Mouse (Mus musculus) myocyte (in vitro differentiated cells): ENCODE measurements around the gene Igsf3. TPM values are rescaled to one million over a fixed set of nuclear protein-coding genes. Genes with fewer than 3 reads are reported as not detected.

Experiments used
- H3K27me3 ChIP-seq: one replicate; pipeline ENCODE4 v1.6.1; 2011; ENCODE audit not compliant: control insufficient read depth, insufficient read depth, insufficient read length
- H3K36me3 ChIP-seq: one replicate; pipeline ENCODE4 v1.6.1; 2011; ENCODE audit not compliant: control insufficient read depth, insufficient read depth
- H3K4me2 ChIP-seq: one replicate; pipeline ENCODE4 v1.6.1; 2011; ENCODE audit warnings: low read depth, control low read depth
- H3K4me3 ChIP-seq: one replicate; pipeline ENCODE4 v1.5.1; 2011; ENCODE audit warnings: mild to moderate bottlenecking, control low read depth, moderate library complexity
- H3K79me2 ChIP-seq: one replicate; pipeline ENCODE4 v1.6.1; 2011; ENCODE audit not compliant: control insufficient read depth, insufficient read depth
- H3ac ChIP-seq: one replicate; pipeline ENCODE4 v1.6.1; 2011; ENCODE audit not compliant: control insufficient read depth, insufficient read length
- CEBPB ChIP-seq: IDR thresholded peaks from 2 replicates; pipeline ENCODE4 v1.6.1; 2011; ENCODE audit warnings: mild to moderate bottlenecking, moderate library complexity; ENCODE audit not compliant: poor library complexity, insufficient read depth, severe bottlenecking
- E2F4 ChIP-seq: IDR thresholded peaks from one replicate; pipeline ENCODE4 v1.6.1; 2011; ENCODE audit warnings: mild to moderate bottlenecking, control low read depth, moderate library complexity; ENCODE audit not compliant: insufficient read depth
- MAX ChIP-seq: IDR thresholded peaks from one replicate; pipeline ENCODE4 v1.6.1; 2011; ENCODE audit warnings: low read depth, mild to moderate bottlenecking, control low read depth
- MYOD1 ChIP-seq, 3 experiments: IDR thresholded peaks; one replicate each; pipeline ENCODE4 v1.6.1; 2011; ENCODE audit warnings: control low read depth in 2 of 3, low read depth in 2 of 3, mild to moderate bottlenecking in 2 of 3, moderate library complexity in 1 of 3; ENCODE audit not compliant: insufficient read length in 2 of 3, control insufficient read depth in 1 of 3
- MYOG ChIP-seq, 3 experiments: IDR thresholded peaks; one replicate each; pipeline ENCODE4 v1.6.1; 2011; ENCODE audit warnings: control low read depth in 2 of 3, low read depth in 2 of 3, mild to moderate bottlenecking in 2 of 3; ENCODE audit not compliant: insufficient read length in 2 of 3, control insufficient read depth in 1 of 3, insufficient read depth in 1 of 3
- POLR2A ChIP-seq: IDR thresholded peaks from one replicate; pipeline ENCODE4 v1.6.1; 2011; ENCODE audit warnings: low read depth, mild to moderate bottlenecking, control low read depth, moderate library complexity; ENCODE audit not compliant: insufficient read length
- POLR2AphosphoS2 ChIP-seq: IDR thresholded peaks from one replicate; pipeline ENCODE4 v1.6.1; 2011; ENCODE audit warnings: low read depth, control low read depth; ENCODE audit not compliant: insufficient read length
- REST ChIP-seq: IDR thresholded peaks from one replicate; pipeline ENCODE4 v1.6.1; 2011; ENCODE audit warnings: mild to moderate bottlenecking, control low read depth, moderate library complexity; ENCODE audit not compliant: insufficient read depth, insufficient read length
- SRF ChIP-seq: IDR thresholded peaks from one replicate; pipeline ENCODE4 v1.6.1; 2011; ENCODE audit warnings: low read depth; ENCODE audit not compliant: control insufficient read depth, insufficient read length
- TCF12 ChIP-seq: IDR thresholded peaks from one replicate; pipeline ENCODE4 v1.6.1; 2011; ENCODE audit warnings: mild to moderate bottlenecking, control low read depth; ENCODE audit not compliant: poor library complexity, insufficient read depth, severe bottlenecking
- TCF3 ChIP-seq: IDR thresholded peaks from one replicate; pipeline ENCODE4 v1.6.1; 2011; ENCODE audit warnings: low read depth, control low read depth; ENCODE audit not compliant: insufficient read length
- USF1 ChIP-seq: IDR thresholded peaks from one replicate; pipeline ENCODE4 v1.6.1; 2011; ENCODE audit warnings: low read depth, mild to moderate bottlenecking, control low read depth, moderate library complexity
- polyA plus RNA-seq: library from polyadenylated mRNA; unstranded; fragments of >200 nt; fragmentation: generic; extraction: Trizol; gene quantifications from one replicate; pipeline ENCODE4 v1.2.1, GENCODE M21; 2012; ENCODE audit warnings: missing spikeins

Gene Igsf3
- polyA plus RNA-seq, 1 experiment, result 8.9 TPM

DNA sequence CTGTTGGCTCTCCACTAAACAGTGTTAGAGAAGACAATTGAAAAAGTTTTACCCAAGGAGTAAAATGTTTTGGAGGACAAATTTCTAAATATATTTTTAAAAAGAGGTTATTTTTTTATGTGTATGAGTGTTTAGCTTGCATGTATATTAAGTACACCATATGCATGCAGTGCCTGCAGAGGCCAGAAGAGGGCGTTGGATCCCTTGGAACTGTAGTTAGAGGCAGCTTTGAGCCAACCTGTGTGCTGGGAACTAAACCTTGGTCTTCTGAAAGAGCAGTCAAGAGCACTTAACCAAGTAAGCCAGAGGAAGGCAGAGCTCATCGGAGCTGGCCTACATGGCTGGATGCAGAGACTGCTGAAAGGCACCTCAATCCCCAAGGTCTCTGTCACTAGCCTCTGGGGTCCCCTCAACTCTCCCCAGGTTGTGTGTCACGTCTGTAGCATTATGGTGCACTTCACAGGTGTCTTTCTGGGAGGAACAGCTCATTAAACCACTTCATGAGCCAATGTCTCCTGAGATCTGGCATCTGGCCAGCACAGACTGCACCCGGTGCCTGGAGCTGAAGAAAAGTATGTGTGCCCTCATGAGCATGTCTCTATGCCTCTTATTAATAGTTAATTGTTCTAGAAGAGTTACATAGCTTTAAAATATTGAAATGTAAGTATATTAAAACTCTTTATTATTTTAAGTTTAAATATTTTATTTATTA lies 109.3 kb downstream of the Igsf3 start:
- no peak overlapping the region for H3K4me3 ChIP-seq
- H3ac ChIP-seq, result no peak overlapping the region
- H3K79me2 ChIP-seq, result no peaks in the 10 kb centered on the region
- no peak overlapping the region for H3K4me2 ChIP-seq
- no peaks in the 10 kb centered on the region for H3K36me3 ChIP-seq
- H3K27me3 ChIP-seq, result peaks cover 8% of the 10 kb centered on the region
- no peak for TF ChIP-seq E2F4
- no peak for TF ChIP-seq TCF3
- no peak for TF ChIP-seq USF1
- no peak for TF ChIP-seq SRF
- no peak for TF ChIP-seq REST
- no peak for TF ChIP-seq TCF12
- TF ChIP-seq MAX, result no peak
- TF ChIP-seq POLR2A, result no peak

DNA sequence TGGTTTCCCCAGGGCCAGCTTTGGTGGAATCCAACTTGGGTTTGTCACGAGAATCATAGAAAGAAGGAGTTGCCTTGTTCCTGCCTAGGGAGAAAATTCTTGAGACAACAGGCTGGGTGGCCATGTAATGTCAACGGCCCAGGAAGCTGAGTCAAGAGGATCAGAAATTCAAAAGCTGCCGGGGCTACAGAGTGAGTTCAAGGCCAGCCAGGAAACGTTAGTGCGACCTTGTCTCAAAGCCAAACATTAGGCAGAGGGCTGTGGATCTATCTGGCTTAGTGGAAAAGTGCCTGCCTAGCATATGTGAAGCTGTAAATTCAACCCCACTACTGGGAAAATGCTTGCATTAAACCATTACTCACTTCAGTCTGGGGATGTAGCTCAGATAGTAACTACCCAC lies 110.6 kb downstream of the Igsf3 start:
- H3K79me2 ChIP-seq, result no peaks in the 10 kb centered on the region
- TF ChIP-seq POLR2A (no peak), REST (no peak), MAX (no peak), CEBPB (no peak), MYOG (IDR thresholded peaks at IDR 0.05; ENCODE audit: control insufficient read depth in 1 of 3, insufficient read depth in 1 of 3, insufficient read length in 2 of 3, low read depth in 2 of 3) (no peak), SRF (no peak), MYOD1 (IDR thresholded peaks at IDR 0.05; ENCODE audit: control insufficient read depth in 1 of 3, insufficient read length in 2 of 3, low read depth in 2 of 3) (no peak), USF1 (no peak), POLR2AphosphoS2 (no peak), E2F4 (no peak), TCF12 (no peak), TCF3 (no peak)
- no peaks in the 10 kb centered on the region for H3K27me3 ChIP-seq
- H3K4me3 ChIP-seq, result no peak overlapping the region
- H3K36me3 ChIP-seq, result no peaks in the 10 kb centered on the region
- H3ac ChIP-seq, result no peak overlapping the region
- no peak overlapping the region for H3K4me2 ChIP-seq

DNA sequence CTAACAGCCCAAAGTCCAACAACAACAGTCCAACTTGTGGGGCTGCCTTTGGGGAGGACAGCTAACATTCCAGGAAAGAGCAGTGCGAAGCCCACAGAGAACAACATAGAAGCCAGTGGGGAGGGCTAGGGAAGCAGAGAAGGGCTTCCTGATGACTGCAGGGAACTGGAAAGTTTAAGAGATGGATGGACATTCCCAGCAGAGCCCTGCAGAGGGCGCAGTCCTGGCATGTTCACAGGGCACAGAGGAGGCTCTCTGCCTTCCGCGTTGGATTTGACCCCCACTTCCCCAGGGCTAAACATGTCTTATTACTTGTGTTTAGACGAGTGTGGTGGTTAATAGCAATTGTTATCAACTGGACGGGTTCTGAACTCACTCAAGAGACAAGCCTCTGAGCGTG lies 111.3 kb downstream of the Igsf3 start:
- TF ChIP-seq MYOD1 (IDR thresholded peaks at IDR 0.05; ENCODE audit: control insufficient read depth in 1 of 3, insufficient read length in 2 of 3, low read depth in 2 of 3) (no peak), POLR2A (no peak)
- H3K4me2 ChIP-seq, result no peak overlapping the region
- no peak overlapping the region for H3K4me3 ChIP-seq
- H3K36me3 ChIP-seq, result no peaks in the 10 kb centered on the region
- no peaks in the 10 kb centered on the region for H3K79me2 ChIP-seq
- H3K27me3 ChIP-seq, result no peaks in the 10 kb centered on the region
- H3ac ChIP-seq, result no peak overlapping the region

DNA sequence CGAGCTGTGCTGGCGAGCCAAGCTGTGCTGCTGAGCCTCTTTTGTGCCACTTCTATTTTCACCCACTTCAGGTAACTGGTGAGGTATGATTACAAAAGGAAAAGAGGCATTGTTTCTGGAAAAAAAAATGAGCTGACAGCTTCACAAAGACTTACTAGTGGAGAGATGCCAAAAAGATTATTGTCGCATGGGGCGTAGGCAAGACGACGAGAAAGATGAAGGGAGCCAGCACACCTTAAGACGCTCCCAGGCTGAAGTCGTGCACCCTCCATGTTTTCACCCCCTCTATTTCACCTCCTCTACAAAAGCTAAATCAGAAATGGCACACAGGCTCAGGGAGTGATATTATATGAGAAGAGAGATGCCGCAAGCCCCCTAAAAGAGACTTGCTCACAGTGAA lies 113.6 kb downstream of the Igsf3 start:
- Histone ChIP-seq H3K79me2 (no peaks in the 10 kb centered on the region), H3K4me2 (no peak overlapping the region), H3K36me3 (no peaks in the 10 kb centered on the region), H3K4me3 (no peak overlapping the region), H3K27me3 (no peaks in the 10 kb centered on the region), H3ac (no peak overlapping the region)
- TF ChIP-seq SRF, result no peak
- no peak for TF ChIP-seq MYOG (IDR thresholded peaks at IDR 0.05; ENCODE audit: control insufficient read depth in 1 of 3, insufficient read depth in 1 of 3, insufficient read length in 2 of 3, low read depth in 2 of 3)
- no peak for TF ChIP-seq MYOD1 (IDR thresholded peaks at IDR 0.05; ENCODE audit: control insufficient read depth in 1 of 3, insufficient read length in 2 of 3, low read depth in 2 of 3)
- TF ChIP-seq POLR2AphosphoS2, result no peak
- no peak for TF ChIP-seq CEBPB
- no peak for TF ChIP-seq TCF3

DNA sequence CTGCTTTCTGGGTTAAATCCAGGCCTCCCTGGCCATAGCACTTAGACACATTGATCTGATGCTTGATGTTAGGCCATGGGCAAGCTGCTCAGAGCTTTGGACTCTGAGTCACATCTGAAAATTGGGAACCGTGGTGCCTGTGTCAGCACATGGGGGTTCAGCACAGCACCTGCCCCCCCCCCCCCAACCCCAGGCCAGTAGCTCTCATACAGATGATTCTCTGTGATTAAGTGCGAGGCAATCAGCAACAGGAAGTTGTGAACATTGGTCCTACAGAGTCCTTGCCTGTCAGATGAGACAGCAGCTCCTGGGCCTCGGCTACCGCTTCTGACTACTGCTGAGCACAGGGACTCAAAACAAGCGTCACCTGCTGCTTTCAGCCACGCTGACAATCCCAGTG lies 116.0 kb downstream of the Igsf3 start:
- Histone ChIP-seq H3K27me3 (no peaks in the 10 kb centered on the region), H3K4me2 (no peak overlapping the region), H3K79me2 (no peaks in the 10 kb centered on the region), H3K36me3 (no peaks in the 10 kb centered on the region), H3ac (no peak overlapping the region), H3K4me3 (no peak overlapping the region)
- TF ChIP-seq SRF, result no peak

DNA sequence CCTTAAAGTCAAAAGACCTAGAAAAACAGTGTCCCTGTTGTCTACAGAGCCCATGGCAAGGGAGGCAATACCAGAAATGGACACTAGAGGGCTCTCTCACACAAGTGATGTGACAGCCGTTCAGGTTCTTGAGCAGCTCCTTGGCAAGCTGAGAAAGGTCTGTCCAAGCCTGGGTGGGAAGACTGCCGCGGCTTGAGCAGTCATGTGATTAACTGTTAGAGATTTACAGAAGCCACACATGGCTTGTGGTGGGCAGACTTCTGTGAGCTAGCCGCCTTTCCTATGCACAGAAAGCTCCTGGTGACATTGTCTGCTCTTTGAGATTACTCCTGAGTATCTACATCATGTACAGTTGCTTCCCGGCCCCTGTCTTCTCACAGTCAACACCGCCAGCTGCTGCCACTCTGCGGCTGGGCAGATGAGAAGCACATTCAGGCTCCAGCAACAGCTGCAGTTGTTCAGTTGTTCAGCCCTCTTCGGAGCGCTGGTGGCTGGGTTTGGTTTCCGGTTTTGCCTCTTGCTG lies 117.1 kb downstream of the Igsf3 start:
- no peak overlapping the region for H3ac ChIP-seq

More for the DNA sequence above, 117.1 kb downstream of the Igsf3 start:
- TF ChIP-seq REST, result no peak
- TF ChIP-seq SRF, result no peak
- TF ChIP-seq TCF3, result peak; percentile 95
- no peak for TF ChIP-seq POLR2AphosphoS2
- peak; percentile 97 to 99 (median 97) for TF ChIP-seq MYOG (IDR thresholded peaks at IDR 0.05; ENCODE audit: control insufficient read depth in 1 of 3, insufficient read depth in 1 of 3, insufficient read length in 2 of 3, low read depth in 2 of 3)
- TF ChIP-seq MAX, result no peak
- TF ChIP-seq CEBPB, result no peak
- TF ChIP-seq USF1, result peak; percentile 45
- TF ChIP-seq TCF12, result peak; percentile 74
- no peak for TF ChIP-seq E2F4
- TF ChIP-seq POLR2A, result no peak
- TF ChIP-seq MYOD1 (IDR thresholded peaks at IDR 0.05; ENCODE audit: control insufficient read depth in 1 of 3, insufficient read length in 2 of 3, low read depth in 2 of 3), result peak; percentile 82 to 98 (median 96)
- no peaks in the 10 kb centered on the region for H3K27me3 ChIP-seq
- H3K36me3 ChIP-seq, result no peaks in the 10 kb centered on the region
- H3K4me3 ChIP-seq, result no peak overlapping the region
- H3K79me2 ChIP-seq, result no peaks in the 10 kb centered on the region
- H3K4me2 ChIP-seq, result peak overlapping the region; percentile 54
